Mouse (Mus musculus) C2C12 (cell line): ENCODE results near the gene Nat9. TPM values are rescaled to one million over a fixed set of nuclear protein-coding genes. Genes with fewer than 3 reads are reported as not detected.

Experiments used
- H3K27me3 ChIP-seq: one replicate; pipeline ENCODE4 v1.6.1; 2011; ENCODE audit not compliant: control insufficient read depth, insufficient read depth, insufficient read length
- H3K36me3 ChIP-seq: one replicate; pipeline ENCODE4 v1.6.1; 2011; ENCODE audit not compliant: control insufficient read depth, insufficient read depth
- H3K4me3 ChIP-seq: one replicate; pipeline ENCODE4 v1.5.1; 2011; ENCODE audit warnings: mild to moderate bottlenecking, control low read depth; ENCODE audit not compliant: poor library complexity, insufficient read depth, severe bottlenecking
- H3K79me2 ChIP-seq: one replicate; pipeline ENCODE4 v1.6.1; 2011; ENCODE audit not compliant: control insufficient read depth, insufficient read depth
- H3K79me3 ChIP-seq: one replicate; pipeline ENCODE4 v1.6.1; 2011; ENCODE audit warnings: low read depth, control low read depth
- H3ac ChIP-seq: one replicate; pipeline ENCODE3; 2011; ENCODE audit warnings: low read depth; ENCODE audit not compliant: control insufficient read depth, insufficient read length
- CEBPB ChIP-seq: IDR thresholded peaks from one replicate; pipeline ENCODE4 v1.6.1; 2011; ENCODE audit warnings: low read depth, mild to moderate bottlenecking, control low read depth, moderate library complexity
- CTCF ChIP-seq: IDR thresholded peaks from one replicate; pipeline ENCODE4 v1.5.1; 2011; ENCODE audit not compliant: control insufficient read depth, insufficient read depth, insufficient read length
- FOSL1 ChIP-seq: IDR thresholded peaks from one replicate; pipeline ENCODE4 v1.8.0; 2011; ENCODE audit warnings: mild to moderate bottlenecking, low read length; ENCODE audit not compliant: poor library complexity, insufficient read depth, severe bottlenecking
- MAX ChIP-seq: IDR thresholded peaks from one replicate; pipeline ENCODE4 v1.6.1; 2011; ENCODE audit warnings: mild to moderate bottlenecking, control low read depth
- MYOD1 ChIP-seq: IDR thresholded peaks from one replicate; pipeline ENCODE4 v1.6.1; 2011; ENCODE audit warnings: low read depth; ENCODE audit not compliant: control insufficient read depth, insufficient read length
- MYOG ChIP-seq: IDR thresholded peaks from one replicate; pipeline ENCODE4 v1.6.1; 2011; ENCODE audit not compliant: control insufficient read depth, insufficient read length; ENCODE audit errors: extremely low read depth
- USF1 ChIP-seq: IDR thresholded peaks from one replicate; pipeline ENCODE4 v1.6.1; 2011; ENCODE audit warnings: low read depth, mild to moderate bottlenecking, control low read depth, moderate library complexity
- polyA plus RNA-seq: library from polyadenylated mRNA; unstranded; fragments of >200 nt; fragmentation: generic; extraction: Trizol; gene quantifications from one replicate; pipeline ENCODE4 v1.2.1, GENCODE M21; 2012; ENCODE audit warnings: missing spikeins

Gene Nat9
- polyA plus RNA-seq, 1 experiment = 9.1 TPM

GRCm38 (mm10) chr11:115163568-115164150 lies 24.0 kb downstream of the Nat9 start:
- Histone ChIP-seq H3ac (peak overlapping the region; percentile 61), H3K4me3 (peak overlapping the region; percentile 57), H3K79me3 (peaks cover 1% of the 10 kb centered on the region), H3K27me3 (no peaks in the 10 kb centered on the region), H3K79me2 (peaks cover 10% of the 10 kb centered on the region), H3K36me3 (no peaks in the 10 kb centered on the region)
- TF ChIP-seq USF1 (no peak), CTCF (no peak), CEBPB (no peak), MYOG (no peak), FOSL1 (no peak), MYOD1 (no peak), MAX (no peak)

GRCm38 (mm10) chr11:115162832-115163480 lies 24.7 kb downstream of the Nat9 start, which contains the start of gene Slc9a3r1:
Gene Slc9a3r1, plus strand, starts transcription at chr11:115163341.
- Histone ChIP-seq H3K27me3 (no peaks in the 10 kb centered on the region), H3ac (peak within 1 kb of the TSS; percentile 61), H3K79me3 (peaks cover 1% of the 10 kb centered on the region), H3K79me2 (peaks cover 10% of the 10 kb centered on the region), H3K4me3 (peak within 1 kb of the TSS; percentile 57), H3K36me3 (no peaks in the 10 kb centered on the region)
- TF ChIP-seq CTCF (no peak), USF1 (no peak), FOSL1 (no peak), MYOD1 (peak; percentile 49), MYOG (no peak), MAX (no peak)

- TF ChIP-seq MYOG (no peak), MYOD1 (no peak), CTCF (no peak), CEBPB (no peak), FOSL1 (no peak), MAX (no peak), USF1 (no peak)
- H3K4me3 ChIP-seq = no peak overlapping the region
- no peaks in the 10 kb centered on the region for H3K36me3 ChIP-seq
- H3ac ChIP-seq = no peak overlapping the region
- H3K79me3 ChIP-seq = no peaks in the 10 kb centered on the region
- no peaks in the 10 kb centered on the region for H3K27me3 ChIP-seq
- peaks cover 9% of the 10 kb centered on the region for H3K79me2 ChIP-seq
Observed at GRCm38 (mm10) chr11:115162205-115162601, 25.5 kb downstream of the Nat9 start.

- Histone ChIP-seq H3K27me3 (no peaks in the 10 kb centered on the region), H3K36me3 (no peaks in the 10 kb centered on the region), H3K79me3 (no peaks in the 10 kb centered on the region), H3ac (no peak overlapping the region), H3K4me3 (no peak overlapping the region), H3K79me2 (peaks cover 4% of the 10 kb centered on the region)
- TF ChIP-seq MYOG (no peak), MYOD1 (no peak), FOSL1 (no peak), USF1 (no peak), MAX (no peak), CTCF (no peak), CEBPB (no peak)
Observed at GRCm38 (mm10) chr11:115161578-115162204, 26.0 kb downstream of the Nat9 start.

GRCm38 (mm10) chr11:115160883-115161577 lies 26.6 kb downstream of the Nat9 start:
- H3K79me3 ChIP-seq = no peaks in the 10 kb centered on the region
- H3K27me3 ChIP-seq = peaks cover 5% of the 10 kb centered on the region
- H3ac ChIP-seq = no peak overlapping the region
- no peak for TF ChIP-seq USF1
- TF ChIP-seq MYOG = no peak
- TF ChIP-seq MYOD1 = no peak
- TF ChIP-seq FOSL1 = no peak
- TF ChIP-seq CTCF = peak; percentile 82
- no peaks in the 10 kb centered on the region for H3K36me3 ChIP-seq
- H3K79me2 ChIP-seq = no peaks in the 10 kb centered on the region
- no peak overlapping the region for H3K4me3 ChIP-seq
